Mouse (Mus musculus) bone marrow, adult 2 months (tissue): ENCODE data around the gene Ppm1l. TPM values are rescaled to one million over a fixed set of nuclear protein-coding genes. Genes with fewer than 3 reads are reported as not detected.

Experiments used
- H3K27ac ChIP-seq: fragments of 200-500 bp; 2 replicates; pipeline ENCODE4 v1.5.1; 2012; ENCODE audit warnings: low read depth, mild to moderate bottlenecking, control low read depth, inconsistent platforms, low read length; ENCODE audit not compliant: control insufficient read depth, poor library complexity, insufficient read depth
- H3K4me1 ChIP-seq: fragments of 200-500 bp; 2 replicates; pipeline ENCODE4 v1.6.1; 2011; ENCODE audit warnings: low read length; ENCODE audit not compliant: control insufficient read depth, insufficient read depth
- H3K4me3 ChIP-seq: fragments of 200-500 bp; replicated peaks from 2 replicates; pipeline ENCODE3; 2011; ENCODE audit warnings: mild to moderate bottlenecking, low read depth, low read length, control low read depth; ENCODE audit not compliant: control insufficient read depth
- CTCF ChIP-seq: fragments of 200-500 bp; IDR thresholded peaks from 2 replicates; pipeline ENCODE4 v1.5.1; 2011; ENCODE audit warnings: low read length, control low read depth; ENCODE audit not compliant: control insufficient read depth, insufficient read depth
- POLR2A ChIP-seq: fragments of 200-500 bp; IDR thresholded peaks from 2 replicates; pipeline ENCODE4 v1.6.1; 2011; ENCODE audit warnings: low read depth, mild to moderate bottlenecking, control low read depth, low read length, borderline replicate concordance; ENCODE audit not compliant: control insufficient read depth
- WGBS: fragments of 180-500 bp; shearing (Covaris S2); methylation state at CpG from one replicate; pipeline ENCODE4 v1.1.7; 2018; 5-methylcytosine and 5-hydroxymethylcytosine counted together
- polyA plus RNA-seq: library from polyadenylated mRNA; stranded (reverse); fragments of >200 nt; gene quantifications from 2 replicates; pipeline ENCODE4 v1.2.4, GENCODE M21; 2011; ENCODE audit warnings: low replicate concordance; ENCODE audit not compliant: missing spikeins, insufficient read depth, insufficient read length

Ppm1l gene
- polyA plus RNA-seq, 1 experiment: 3.4 TPM

- 46% methylated on average over 14 of the region's 14 CpGs for WGBS
- Histone ChIP-seq H3K4me1 (no peaks in the 10 kb centered on the region), H3K4me3 (no peak overlapping the region), H3K27ac (no peak overlapping the region)
- no peak for TF ChIP-seq POLR2A
- no peak for TF ChIP-seq CTCF
Measured at GRCm38 (mm10) chr3:69289833-69290232, 26.8 kb upstream of the Ppm1l start.

GRCm38 (mm10) chr3:69290294-69290693 is 26.4 kb upstream of the Ppm1l start:
- TF ChIP-seq CTCF (no peak), POLR2A (no peak)
- 65% methylated on average over 7 of the region's 7 CpGs for WGBS
- Histone ChIP-seq H3K27ac (no peak overlapping the region), H3K4me1 (no peaks in the 10 kb centered on the region), H3K4me3 (no peak overlapping the region)

- Histone ChIP-seq H3K4me1 (no peaks in the 10 kb centered on the region), H3K27ac (no peak overlapping the region), H3K4me3 (no peak overlapping the region)
- WGBS: 84% methylated on average over 3 of the region's 3 CpGs
- no peak for TF ChIP-seq CTCF
- TF ChIP-seq POLR2A: no peak
Measured at GRCm38 (mm10) chr3:69290844-69291243, 25.8 kb upstream of the Ppm1l start.

- H3K4me1 ChIP-seq: no peaks in the 10 kb centered on the region
- H3K4me3 ChIP-seq: no peak overlapping the region
- TF ChIP-seq POLR2A: no peak
- H3K27ac ChIP-seq: no peak overlapping the region
- WGBS: 63% methylated on average over 1 of the region's 1 CpGs
Measured at GRCm38 (mm10) chr3:69292628-69293027, 24.0 kb upstream of the Ppm1l start.

- H3K27ac ChIP-seq: no peak overlapping the region
- no peak overlapping the region for H3K4me3 ChIP-seq
- TF ChIP-seq CTCF (no peak), POLR2A (no peak)
- 78% methylated on average over 8 of the region's 8 CpGs for WGBS
- no peaks in the 10 kb centered on the region for H3K4me1 ChIP-seq
Measured at GRCm38 (mm10) chr3:69296270-69296669, 20.4 kb upstream of the Ppm1l start.

- TF ChIP-seq CTCF (no peak), POLR2A (no peak)
- H3K27ac ChIP-seq: no peak overlapping the region
- no peaks in the 10 kb centered on the region for H3K4me1 ChIP-seq
- 21% methylated on average over 1 of the region's 1 CpGs for WGBS
- no peak overlapping the region for H3K4me3 ChIP-seq
Measured at GRCm38 (mm10) chr3:69300121-69300520, 16.5 kb upstream of the Ppm1l start.

GRCm38 (mm10) chr3:69315810-69316390 is 761 bp upstream of the Ppm1l start:
- WGBS: 1% methylated on average over 18 of the region's 18 CpGs
- peak overlapping the region; percentile 91 for H3K27ac ChIP-seq
- H3K4me3 ChIP-seq: peak overlapping the region; percentile 94
- TF ChIP-seq CTCF: no peak
- TF ChIP-seq POLR2A: no peak; the same call in 1 of the 2 replicates
- peaks cover 3% of the 10 kb centered on the region; the same call in 1 of the 2 replicates for H3K4me1 ChIP-seq

- Histone ChIP-seq H3K4me1 (peaks cover 3% of the 10 kb centered on the region; the same call in 1 of the 2 replicates), H3K27ac (peak overlapping the region; percentile 49), H3K4me3 (peak overlapping the region; percentile 86)
- WGBS: 1% methylated on average over 73 of the region's 73 CpGs
- TF ChIP-seq POLR2A (no peak; the same call in 1 of the 2 replicates), CTCF (no peak)
Measured at GRCm38 (mm10) chr3:69317251-69318125, 827 bp downstream of the Ppm1l start.
